Mouse (Mus musculus) stomach, embryonic 15.5 days (tissue): ENCODE data around the gene Cpne5. TPM values are rescaled to one million over a fixed set of nuclear protein-coding genes. Genes with fewer than 3 reads are reported as not detected.

ENCODE experiments used
- ATAC-seq: fragments of 200-750 bp; cut with Nextera tagmentation; 2 replicates; pipeline ENCODE4 v1.8.0; 2017; ENCODE audit warnings: low read depth, moderate number of reproducible peaks, moderate TSS enrichment; ENCODE audit not compliant: insufficient read depth, low FRiP score
- H3K27ac ChIP-seq: fragments of 300-500 bp; sonication (generic); 2 replicates; pipeline ENCODE4 v1.5.1; 2015; ENCODE audit warnings: mild to moderate bottlenecking, inconsistent platforms
- H3K27me3 ChIP-seq: fragments of 300-500 bp; sonication (generic); replicated peaks from 2 replicates; pipeline ENCODE4 v1.6.1; 2015; ENCODE audit warnings: inconsistent platforms
- H3K36me3 ChIP-seq: fragments of 300-500 bp; sonication (generic); 2 replicates; pipeline ENCODE4 v1.6.1; 2015; ENCODE audit warnings: inconsistent platforms
- H3K4me1 ChIP-seq: fragments of 300-500 bp; sonication (generic); 2 replicates; pipeline ENCODE4 v1.6.1; 2015; ENCODE audit warnings: inconsistent platforms
- H3K4me2 ChIP-seq: fragments of 300-500 bp; sonication (generic); 2 replicates; pipeline ENCODE4 v1.6.1; 2015; ENCODE audit warnings: mild to moderate bottlenecking, inconsistent platforms
- H3K4me3 ChIP-seq: fragments of 300-500 bp; sonication (generic); replicated peaks from 2 replicates; pipeline ENCODE4 v1.5.1; 2015; ENCODE audit warnings: inconsistent platforms
- H3K9ac ChIP-seq: fragments of 300-500 bp; sonication (generic); 2 replicates; pipeline ENCODE4 v1.6.1; 2015; ENCODE audit warnings: inconsistent platforms
- H3K9me3 ChIP-seq: fragments of 300-500 bp; sonication (generic); 2 replicates; pipeline ENCODE4 v1.6.1; 2016; ENCODE audit warnings: inconsistent platforms
- WGBS: fragments of 180-500 bp; shearing (Covaris S2); methylation state at CpG from one replicate; pipeline ENCODE4 v1.1.7; 2015; 5-methylcytosine and 5-hydroxymethylcytosine counted together
- polyA plus RNA-seq: library from polyadenylated mRNA; unstranded; fragments of >200 nt; fragmentation: Nextera tagmentation; extraction: Ambion mirVana; gene quantifications from 2 replicates; pipeline ENCODE4 v1.2.1, GENCODE M21; 2015

Cpne5 gene
- polyA plus RNA-seq, 1 experiment from 2014 or later = 10.3 TPM

DNA sequence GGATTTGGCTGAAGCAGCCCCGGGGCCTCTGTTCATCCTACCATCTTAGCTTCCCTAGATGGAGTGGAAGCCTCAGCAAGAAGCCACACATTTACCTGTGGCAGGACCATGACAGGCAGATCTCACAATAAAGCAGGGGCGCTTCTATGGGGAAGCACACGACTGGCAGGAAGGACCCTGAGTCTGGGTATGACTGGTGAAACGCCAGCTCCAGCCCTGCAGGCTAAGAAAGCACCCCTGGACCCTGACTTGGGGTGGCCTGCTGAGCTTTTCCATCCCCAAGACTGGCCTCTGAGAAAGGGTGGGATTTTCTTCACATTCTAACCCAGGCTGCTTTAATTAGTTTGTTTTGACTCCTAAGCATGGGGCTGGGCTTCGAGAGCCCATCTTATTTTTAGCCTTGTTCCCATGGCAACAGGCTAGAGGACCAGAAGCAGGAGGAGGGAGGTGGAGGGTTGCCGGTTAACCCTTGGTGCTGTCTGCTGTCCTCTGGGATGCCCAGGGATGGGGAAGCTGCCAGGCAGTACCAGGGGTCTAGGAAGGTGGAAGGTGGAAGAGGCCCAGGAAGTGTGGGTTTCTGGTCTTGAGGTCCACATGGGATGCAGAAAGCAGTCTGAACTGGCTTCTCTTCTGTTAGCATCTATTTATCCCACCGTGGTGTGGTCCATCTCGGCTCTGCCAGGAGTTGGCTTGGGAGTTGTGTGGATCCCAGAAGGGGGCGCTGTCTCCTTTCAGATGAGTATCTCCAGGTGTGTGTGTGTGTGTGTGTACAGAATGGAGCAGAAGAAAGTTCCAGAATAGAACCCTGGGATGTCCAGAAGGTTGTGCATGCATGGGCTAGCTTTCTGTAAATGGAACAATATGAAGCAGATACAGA, 61.3 kb downstream of the Cpne5 start:
- no peak overlapping the region for H3K9ac ChIP-seq
- WGBS = 23% methylated on average over 9 of the region's 9 CpGs
- no peaks in the 10 kb centered on the region for H3K27me3 ChIP-seq
- H3K4me1 ChIP-seq = peaks cover 8% of the 10 kb centered on the region
- no peak overlapping the region for H3K27ac ChIP-seq
- no peak for ATAC-seq
- H3K4me3 ChIP-seq = no peak overlapping the region
- H3K36me3 ChIP-seq = no peaks in the 10 kb centered on the region
- H3K4me2 ChIP-seq = no peak overlapping the region
- H3K9me3 ChIP-seq = no peaks in the 10 kb centered on the region

DNA sequence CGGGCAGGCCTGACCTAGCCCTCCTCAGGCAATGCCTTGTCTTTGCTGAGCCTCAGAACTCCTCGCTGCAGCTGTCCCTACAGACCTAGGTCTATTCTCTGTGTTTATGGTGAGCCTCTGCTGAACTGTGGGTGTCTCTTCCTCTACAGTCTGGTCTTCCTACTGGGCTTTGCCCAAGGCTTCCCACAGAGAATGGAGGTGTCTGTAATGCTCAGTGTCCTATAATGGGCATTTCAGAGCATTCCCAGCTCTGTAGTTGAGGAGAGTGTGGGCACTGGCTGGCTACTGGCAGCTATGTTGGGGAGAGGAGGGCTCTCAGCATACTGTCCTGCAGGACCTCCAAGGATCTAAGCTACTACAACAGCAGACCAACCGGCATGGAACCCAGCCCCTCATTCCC, 62.3 kb downstream of the Cpne5 start:
- H3K27ac ChIP-seq = no peak overlapping the region
- H3K4me1 ChIP-seq = peaks cover 11% of the 10 kb centered on the region
- H3K4me3 ChIP-seq = no peak overlapping the region
- no peaks in the 10 kb centered on the region for H3K27me3 ChIP-seq
- H3K4me2 ChIP-seq = no peak overlapping the region
- no peaks in the 10 kb centered on the region for H3K36me3 ChIP-seq
- WGBS = 64% methylated on average over 3 of the region's 3 CpGs
- no peaks in the 10 kb centered on the region for H3K9me3 ChIP-seq
- H3K9ac ChIP-seq = no peak overlapping the region
- ATAC-seq = no peak

DNA sequence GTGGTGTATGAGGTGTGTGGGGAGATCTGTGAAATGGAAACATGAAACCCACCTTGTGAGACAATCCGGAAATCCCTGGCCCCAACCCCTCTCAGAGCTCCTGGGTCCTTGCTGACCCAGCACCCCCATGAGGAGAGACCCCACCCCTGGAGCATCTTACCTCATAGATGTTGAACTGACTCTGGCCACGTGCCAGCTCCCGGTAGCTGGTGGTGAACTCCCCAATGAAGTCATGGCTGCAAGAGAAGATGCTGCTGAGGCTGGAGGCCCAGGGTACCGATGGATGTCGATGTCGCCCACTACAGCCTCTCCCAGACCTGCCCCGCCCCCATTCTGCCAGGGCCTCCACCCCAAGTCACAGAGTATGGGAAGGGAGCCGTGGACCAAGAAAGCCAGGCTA, 64.8 kb downstream of the Cpne5 start:
- no peak overlapping the region for H3K4me3 ChIP-seq
- H3K27me3 ChIP-seq = no peaks in the 10 kb centered on the region
- ATAC-seq = no peak
- H3K27ac ChIP-seq = no peak overlapping the region
- H3K36me3 ChIP-seq = no peaks in the 10 kb centered on the region
- H3K4me1 ChIP-seq = peaks cover 8% of the 10 kb centered on the region; the same call in 1 of the 2 replicates
- no peaks in the 10 kb centered on the region for H3K9me3 ChIP-seq
- H3K4me2 ChIP-seq = no peak overlapping the region
- WGBS = 74% methylated on average over 8 of the region's 8 CpGs
- H3K9ac ChIP-seq = no peak overlapping the region

DNA sequence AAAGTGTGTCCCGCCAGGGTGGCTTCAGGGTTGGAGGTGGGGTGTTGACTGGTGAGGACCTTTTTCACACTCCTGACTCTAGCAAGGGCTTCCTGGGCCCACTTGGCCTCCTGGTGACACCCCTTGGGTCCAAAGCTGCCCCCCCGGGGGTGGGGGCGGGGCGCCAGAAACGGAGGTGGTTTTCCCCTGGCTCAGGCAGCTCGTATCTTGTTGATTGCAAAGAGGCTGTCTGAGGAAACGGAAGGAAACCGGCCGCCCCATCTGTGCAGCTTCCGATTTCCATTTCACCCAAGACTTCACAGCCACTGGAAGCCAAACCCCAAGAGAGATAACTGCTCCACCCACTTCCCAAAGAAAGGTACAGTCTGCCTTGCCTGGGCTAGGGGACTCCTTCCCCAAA, 65.9 kb downstream of the Cpne5 start:
- H3K36me3 ChIP-seq = no peaks in the 10 kb centered on the region
- H3K9me3 ChIP-seq = no peaks in the 10 kb centered on the region
- no peak for ATAC-seq
- no peaks in the 10 kb centered on the region for H3K27me3 ChIP-seq
- H3K27ac ChIP-seq = no peak overlapping the region
- peaks cover 8% of the 10 kb centered on the region; the same call in 1 of the 2 replicates for H3K4me1 ChIP-seq
- no peak overlapping the region for H3K9ac ChIP-seq
- 39% methylated on average over 10 of the region's 10 CpGs for WGBS
- H3K4me2 ChIP-seq = no peak overlapping the region
- no peak overlapping the region for H3K4me3 ChIP-seq

DNA sequence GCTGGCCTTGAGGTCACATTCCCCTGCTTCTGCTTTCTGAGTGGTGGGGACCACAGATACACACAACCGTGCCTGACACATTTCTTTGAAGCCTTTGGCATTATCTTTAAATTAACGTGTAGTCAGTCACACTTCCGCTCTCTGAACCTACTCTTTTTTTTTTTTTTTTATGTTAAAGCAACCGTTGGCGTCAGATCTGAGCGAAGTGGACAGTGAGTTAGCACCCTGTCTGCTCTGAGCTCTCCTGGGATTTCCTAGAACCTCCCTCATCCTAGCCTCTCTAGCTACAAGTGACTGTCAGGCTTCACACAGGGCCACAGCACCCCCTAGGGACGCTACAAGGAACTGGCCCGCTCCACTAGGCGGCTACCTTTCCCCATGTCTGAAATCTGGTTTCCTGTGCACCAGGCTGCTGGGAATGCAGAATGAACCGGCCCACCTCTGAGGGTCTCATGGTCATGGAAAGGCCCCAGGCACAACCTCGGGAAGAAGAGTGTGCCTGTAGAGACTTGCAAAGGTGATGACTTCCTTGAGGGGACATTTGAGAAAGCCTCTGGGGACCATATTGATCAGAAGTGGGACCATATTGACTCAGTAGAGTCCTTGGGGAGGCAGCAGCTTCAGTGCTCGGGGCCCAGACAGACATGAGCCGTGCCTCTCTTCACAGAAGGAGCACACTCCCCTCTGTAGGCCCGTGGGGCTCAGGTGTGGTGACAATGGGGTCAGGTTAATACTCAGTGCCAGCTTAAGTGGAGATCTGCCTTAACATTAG, 66.8 kb downstream of the Cpne5 start:
- WGBS = 16% methylated on average over 14 of the region's 14 CpGs

DNA sequence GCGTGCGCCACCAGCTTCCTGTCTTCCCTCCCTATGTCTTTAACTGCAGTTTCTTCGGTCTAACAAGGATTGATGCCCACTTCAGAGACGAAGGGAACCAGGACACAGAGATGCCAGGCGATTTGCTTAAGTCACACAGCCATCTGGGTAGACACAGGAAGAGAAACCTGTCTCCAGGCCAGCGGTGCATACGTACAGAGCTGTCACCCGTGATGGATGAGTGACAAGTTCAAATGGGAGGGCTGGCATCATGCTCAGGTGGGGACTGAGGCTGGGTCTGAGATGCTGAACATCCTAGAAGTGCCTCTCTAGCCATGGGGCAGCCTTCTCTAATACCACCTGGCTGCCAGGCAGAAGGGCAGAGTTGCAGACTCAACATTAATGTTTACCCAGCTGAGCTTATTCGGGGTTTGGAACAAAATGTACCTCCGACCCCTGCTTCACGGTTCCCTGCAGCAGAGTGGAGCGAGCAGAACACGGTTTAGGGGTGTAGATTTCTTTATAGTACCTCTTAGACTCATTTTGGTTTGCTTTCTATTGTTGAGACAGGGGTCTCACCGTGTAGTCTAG, 67.5 kb downstream of the Cpne5 start:
- no peak overlapping the region for H3K27ac ChIP-seq
- H3K36me3 ChIP-seq = no peaks in the 10 kb centered on the region
- H3K27me3 ChIP-seq = no peaks in the 10 kb centered on the region
- no peaks in the 10 kb centered on the region for H3K9me3 ChIP-seq
- 62% methylated on average over 14 of the region's 14 CpGs for WGBS
- no peak overlapping the region for H3K4me2 ChIP-seq
- no peak overlapping the region for H3K9ac ChIP-seq
- H3K4me1 ChIP-seq = peaks cover 12% of the 10 kb centered on the region
- no peak for ATAC-seq
- H3K4me3 ChIP-seq = no peak overlapping the region

More for the DNA sequence above, 66.8 kb downstream of the Cpne5 start:
- Histone ChIP-seq H3K4me2 (no peak overlapping the region), H3K36me3 (no peaks in the 10 kb centered on the region), H3K4me3 (no peak overlapping the region), H3K27ac (no peak overlapping the region), H3K9me3 (no peaks in the 10 kb centered on the region), H3K27me3 (no peaks in the 10 kb centered on the region), H3K4me1 (peaks cover 6% of the 10 kb centered on the region; the same call in 1 of the 2 replicates), H3K9ac (no peak overlapping the region)
- ATAC-seq = peak; percentile 51; the same call in 1 of the 2 replicates

DNA sequence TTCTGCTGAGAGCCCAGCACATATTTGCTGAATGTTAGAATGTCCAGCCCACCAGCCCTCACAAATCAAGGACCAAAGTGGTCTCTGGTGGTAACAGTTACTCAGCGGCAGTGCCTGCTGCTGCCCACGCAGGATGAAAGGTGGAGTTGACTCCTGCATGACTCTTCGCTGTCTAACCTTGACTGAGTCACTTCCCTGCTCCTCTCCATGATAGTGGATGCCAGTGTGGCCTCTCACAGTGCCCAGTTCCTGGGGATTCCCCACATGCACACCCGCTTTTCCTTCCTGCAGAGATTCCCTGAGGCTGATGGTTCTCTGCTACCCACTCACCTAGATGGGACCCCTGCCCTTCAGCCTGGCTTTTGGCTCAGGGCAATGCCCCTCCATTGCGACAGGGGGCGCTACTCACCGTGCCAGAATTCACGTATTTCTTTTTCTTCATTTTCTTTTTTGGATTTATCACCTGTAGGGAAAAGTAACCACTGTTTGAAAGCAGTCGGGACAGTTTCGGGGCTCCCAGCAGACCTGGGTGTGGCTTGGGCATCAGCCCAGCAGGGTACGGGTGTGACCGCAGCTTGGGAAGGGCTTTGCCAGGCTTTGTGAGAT, 68.9 kb downstream of the Cpne5 start:
- Histone ChIP-seq H3K4me1 (peaks cover 26% of the 10 kb centered on the region), H3K27me3 (no peaks in the 10 kb centered on the region), H3K9ac (no peak overlapping the region), H3K9me3 (no peaks in the 10 kb centered on the region), H3K4me3 (no peak overlapping the region), H3K27ac (no peak overlapping the region), H3K4me2 (no peak overlapping the region), H3K36me3 (no peaks in the 10 kb centered on the region)
- WGBS = 70% methylated on average over 12 of the region's 12 CpGs
- no peak for ATAC-seq

DNA sequence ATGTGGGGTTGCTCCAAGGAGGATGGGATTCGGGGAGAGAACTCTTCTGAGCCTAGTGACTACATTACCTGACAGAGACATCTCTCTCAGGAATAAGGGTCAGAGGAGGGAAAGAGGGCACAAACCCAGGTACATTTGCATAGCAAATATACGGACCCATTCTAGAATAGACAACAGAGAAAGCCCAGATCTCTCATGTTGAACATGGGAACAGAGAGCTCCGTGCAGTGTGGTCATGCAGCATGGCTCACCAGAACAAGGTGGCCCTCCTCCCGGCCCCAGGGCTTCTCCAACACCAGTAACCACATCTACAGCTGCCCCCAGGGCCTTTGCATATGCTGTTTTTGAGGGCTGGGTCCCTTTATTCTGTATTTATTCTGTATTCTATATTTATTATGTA, 69.5 kb downstream of the Cpne5 start:
- ATAC-seq = no peak
- 77% methylated on average over 4 of the region's 4 CpGs for WGBS
- H3K27me3 ChIP-seq = no peaks in the 10 kb centered on the region

DNA sequence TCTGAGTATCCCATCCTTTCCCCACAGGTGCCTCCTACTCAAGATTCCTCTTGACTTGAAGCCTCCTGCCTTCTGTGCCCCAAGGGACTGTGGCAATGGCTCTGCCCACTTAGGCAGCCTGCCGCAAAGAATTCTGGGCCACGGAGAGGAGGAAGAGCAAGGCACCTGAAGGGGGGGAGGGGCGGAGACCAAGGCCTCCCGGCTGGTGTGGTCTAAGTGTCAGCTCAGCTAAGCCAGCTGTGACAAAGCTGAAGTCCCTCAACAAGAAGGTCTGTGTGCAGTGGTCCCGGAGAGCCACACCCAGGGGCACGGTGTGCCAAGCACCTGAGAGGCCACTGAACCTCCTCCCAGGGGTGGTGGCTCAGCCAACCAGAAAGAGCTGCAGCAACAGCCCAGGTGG, 70.6 kb downstream of the Cpne5 start:
- ATAC-seq = no peak
- 0 out of 2 replicates have a peak overlapping the region, but pooled peaks have one; percentile 35 for H3K27ac ChIP-seq
- peaks cover 26% of the 10 kb centered on the region for H3K4me1 ChIP-seq
- WGBS = 67% methylated on average over 6 of the region's 6 CpGs
- H3K9me3 ChIP-seq = no peaks in the 10 kb centered on the region
- no peaks in the 10 kb centered on the region for H3K36me3 ChIP-seq
- no peak overlapping the region for H3K4me2 ChIP-seq
- H3K9ac ChIP-seq = no peak overlapping the region
- H3K4me3 ChIP-seq = no peak overlapping the region
- no peaks in the 10 kb centered on the region for H3K27me3 ChIP-seq

More for the DNA sequence above, 69.5 kb downstream of the Cpne5 start:
- H3K9ac ChIP-seq = no peak overlapping the region
- H3K9me3 ChIP-seq = no peaks in the 10 kb centered on the region
- no peaks in the 10 kb centered on the region for H3K36me3 ChIP-seq
- no peak overlapping the region for H3K27ac ChIP-seq
- no peak overlapping the region for H3K4me2 ChIP-seq
- H3K4me1 ChIP-seq = peaks cover 26% of the 10 kb centered on the region
- H3K4me3 ChIP-seq = no peak overlapping the region

DNA sequence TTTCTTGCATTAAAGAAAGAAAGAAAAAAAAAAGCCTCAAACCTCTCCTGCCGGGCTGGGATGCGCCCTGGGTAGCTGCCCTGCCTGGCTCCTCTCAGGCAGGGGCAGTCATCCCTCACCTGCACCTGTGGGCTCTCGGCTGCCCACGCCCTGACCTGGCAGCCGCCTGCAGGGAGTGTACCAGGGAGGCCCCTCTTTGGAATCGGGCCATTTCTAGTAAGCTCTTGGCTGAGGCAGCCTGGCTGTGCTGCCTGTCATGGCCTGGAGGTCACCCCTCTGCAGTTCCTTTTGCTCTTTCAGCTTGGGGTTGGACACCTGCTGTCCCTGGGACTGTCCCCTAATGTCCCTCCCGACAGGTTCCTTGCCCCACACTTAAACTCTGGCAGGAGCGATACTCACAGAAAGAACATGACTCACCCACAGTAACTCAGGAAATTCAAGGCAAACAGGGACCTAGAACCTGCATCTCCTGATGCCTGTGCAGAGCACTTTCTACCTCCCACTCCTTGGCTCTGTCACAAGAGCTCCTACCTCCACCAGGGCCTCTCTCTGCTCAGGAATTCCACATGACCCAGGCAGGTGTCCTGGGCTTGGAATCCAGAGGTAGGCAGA, 71.9 kb downstream of the Cpne5 start:
- H3K9ac ChIP-seq = no peak overlapping the region
- WGBS = 32% methylated on average over 8 of the region's 8 CpGs
- H3K27ac ChIP-seq = peak overlapping the region; percentile 72
- H3K36me3 ChIP-seq = no peaks in the 10 kb centered on the region
- ATAC-seq = peak; percentile 11; the same call in 1 of the 2 replicates
- no peaks in the 10 kb centered on the region for H3K9me3 ChIP-seq
- H3K4me1 ChIP-seq = peaks cover 22% of the 10 kb centered on the region
- H3K27me3 ChIP-seq = no peaks in the 10 kb centered on the region
- peak overlapping the region; percentile 8; the same call in 1 of the 2 replicates for H3K4me2 ChIP-seq
- no peak overlapping the region for H3K4me3 ChIP-seq

DNA sequence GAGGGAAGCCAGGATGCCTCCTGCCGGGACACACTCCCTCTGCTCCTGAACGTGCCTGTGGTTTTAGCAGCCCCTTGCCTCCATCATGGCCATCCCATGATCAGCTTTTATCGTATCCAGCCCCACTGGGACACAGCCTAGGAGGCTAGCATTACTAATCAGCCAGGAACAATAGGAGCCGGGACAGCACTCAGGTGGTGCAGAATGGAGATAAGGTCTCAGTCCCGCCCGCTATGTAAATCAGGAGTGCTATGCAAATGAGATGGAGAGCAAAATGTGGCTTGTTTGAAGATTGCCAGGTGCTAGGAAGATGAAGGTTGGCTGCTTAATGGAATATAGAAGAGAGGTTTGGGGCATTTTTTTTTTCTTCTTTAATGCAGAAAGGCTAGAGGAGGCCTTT, 72.5 kb downstream of the Cpne5 start:
- Histone ChIP-seq H3K9ac (no peak overlapping the region), H3K27ac (peak overlapping the region; percentile 72), H3K4me2 (peak overlapping the region; percentile 8; the same call in 1 of the 2 replicates), H3K9me3 (no peaks in the 10 kb centered on the region), H3K4me1 (peaks cover 22% of the 10 kb centered on the region), H3K27me3 (no peaks in the 10 kb centered on the region), H3K4me3 (no peak overlapping the region), H3K36me3 (no peaks in the 10 kb centered on the region)
- ATAC-seq = 0 out of 2 replicates have a peak, but pooled peaks have one; percentile 33
- WGBS = 38% methylated on average over 6 of the region's 6 CpGs
